8 mouse cellular contexts compared by ENCODE assay signal in genomic region chr11:111064751-111065527, GRCm38 (mm10). TPM values are rescaled to one million over a fixed set of nuclear protein-coding genes. Genes with fewer than 3 reads are reported as not detected.
A peak's percentile ranks its signal among the peaks of the same experiment; 100 is the strongest.
DNase-seq lines count a peak whose midpoint lies in the region; ATAC-seq and TF ChIP-seq lines count a peak whose summit lies in the region.

No protein-coding gene starts in this region.

- H3K27me3 ChIP-seq in embryonic facial prominence, embryonic 13.5 days: no peaks in the 10 kb centered on the region; the same call in 1 of the 2 replicates
- H3K27me3 ChIP-seq in heart, embryonic 12.5 days (replicated peaks): no peaks in the 10 kb centered on the region
- no peaks in the 10 kb centered on the region for H3K27me3 ChIP-seq in kidney, postnatal 0 days (ENCODE audit: insufficient read depth, low read length)
- H3K27me3 ChIP-seq in liver, embryonic 14.5 days (ENCODE audit: control insufficient read depth, insufficient read depth, low read length): peaks cover 18% of the 10 kb centered on the region

- ATAC-seq in embryonic facial prominence, embryonic 13.5 days (ENCODE audit: insufficient number of reproducible peaks, insufficient read depth, low FRiP score, low TSS enrichment, low read depth): no peak
- ATAC-seq in heart, embryonic 12.5 days (ENCODE audit: insufficient number of reproducible peaks, low FRiP score): no peak
- ATAC-seq in kidney, postnatal 0 days (replicated peaks; ENCODE audit: low FRiP score, low read depth): no peak
- ATAC-seq in liver, embryonic 14.5 days (ENCODE audit: insufficient read depth): no peak

- peak; percentile 75 for TF ChIP-seq CTCF in kidney, postnatal 0 days (IDR thresholded peaks at IDR 0.05; ENCODE audit: low read depth)
- TF ChIP-seq CTCF in liver, embryonic 14.5 days (IDR thresholded peaks at IDR 0.05; ENCODE audit: low read depth): peak; percentile 53

- DNase-seq in spleen, adult 18-20 months: peak; percentile 4 to 33
- no peak for DNase-seq in spleen, adult 12 weeks (ENCODE audit: low spot score)
- DNase-seq in kidney, postnatal 0 days (ENCODE audit: low spot score): peak; percentile 77
- peak in 1 of 3 experiments; percentile 17 for DNase-seq in liver, embryonic 14.5 days (ENCODE audit: low read depth in 3 of 3, low spot score in 3 of 3)
- DNase-seq in neural tube, embryonic 10.5 days (ENCODE audit: extremely low spot score, low spot score): peak; percentile 45
- DNase-seq in testis, postnatal 14 days (ENCODE audit: low spot score): peak; percentile 9

- no peaks in the 10 kb centered on the region for H3K36me3 ChIP-seq in embryonic facial prominence, embryonic 13.5 days
- no peaks in the 10 kb centered on the region for H3K36me3 ChIP-seq in heart, embryonic 12.5 days
- H3K36me3 ChIP-seq in kidney, postnatal 0 days (ENCODE audit: insufficient read depth, low read length): no peaks in the 10 kb centered on the region
- no peaks in the 10 kb centered on the region for H3K36me3 ChIP-seq in liver, embryonic 14.5 days (replicated peaks; ENCODE audit: control insufficient read depth, insufficient read depth, low read depth)

- WGBS in embryonic facial prominence, embryonic 13.5 days: under 1% methylated on average over 25 of the region's 25 CpGs
- under 1% methylated on average over 25 of the region's 25 CpGs for WGBS in heart, embryonic 12.5 days
- under 1% methylated on average over 25 of the region's 25 CpGs for WGBS in kidney, postnatal 0 days
- under 1% methylated on average over 25 of the region's 25 CpGs for WGBS in liver, embryonic 14.5 days (ENCODE audit: insufficient replicate concordance)

- peak overlapping the region; percentile 91 for H3K4me2 ChIP-seq in embryonic facial prominence, embryonic 13.5 days
- peak overlapping the region; percentile 96 for H3K4me2 ChIP-seq in heart, embryonic 12.5 days
- peak overlapping the region; percentile 97 for H3K4me2 ChIP-seq in kidney, postnatal 0 days (ENCODE audit: low read length)
- peak overlapping the region; percentile 70 for H3K4me2 ChIP-seq in liver, embryonic 14.5 days (ENCODE audit: low read depth)

- peak overlapping the region; percentile 55 for H3K4me3 ChIP-seq in embryonic facial prominence, embryonic 13.5 days
- peak overlapping the region; percentile 78 for H3K4me3 ChIP-seq in heart, embryonic 12.5 days
- peak overlapping the region; percentile 68 for H3K4me3 ChIP-seq in kidney, postnatal 0 days (replicated peaks; ENCODE audit: low read depth, low read length)
- H3K4me3 ChIP-seq in liver, embryonic 14.5 days (ENCODE audit: insufficient read depth in 1 of 2, low read depth in 2 of 2, low read length in 2 of 2): peak overlapping the region; percentile 55 to 67

- no peaks in the 10 kb centered on the region for H3K9me3 ChIP-seq in embryonic facial prominence, embryonic 13.5 days
- H3K9me3 ChIP-seq in heart, embryonic 12.5 days (replicated peaks): no peaks in the 10 kb centered on the region
- no peaks in the 10 kb centered on the region for H3K9me3 ChIP-seq in kidney, postnatal 0 days (replicated peaks; ENCODE audit: low read length)
- no peaks in the 10 kb centered on the region for H3K9me3 ChIP-seq in liver, embryonic 14.5 days (ENCODE audit: control insufficient read depth, low read length)

- TF ChIP-seq EP300 in liver, embryonic 14.5 days (IDR thresholded peaks at IDR 0.05; ENCODE audit: low read depth): no peak

- H3K4me1 ChIP-seq in embryonic facial prominence, embryonic 13.5 days: peaks cover 20% of the 10 kb centered on the region
- peaks cover 10% of the 10 kb centered on the region for H3K4me1 ChIP-seq in heart, embryonic 12.5 days (replicated peaks)
- H3K4me1 ChIP-seq in kidney, postnatal 0 days (replicated peaks; ENCODE audit: insufficient read depth, low read length): no peaks in the 10 kb centered on the region; the same call in 1 of the 2 replicates
- peaks cover 0 to 4% of the 10 kb centered on the region in 2 experiments; a peak in 1 of 4 replicates for H3K4me1 ChIP-seq in liver, embryonic 14.5 days (replicated peaks; ENCODE audit: control insufficient read depth in 2 of 2, insufficient read depth in 2 of 2, low read length in 1 of 2)

- peak overlapping the region; percentile 72 for H3K9ac ChIP-seq in embryonic facial prominence, embryonic 13.5 days
- H3K9ac ChIP-seq in heart, embryonic 12.5 days: peak overlapping the region; percentile 84
- 0 out of 2 replicates have a peak overlapping the region, but pooled peaks have one; percentile 38 for H3K9ac ChIP-seq in kidney, postnatal 0 days (ENCODE audit: low read depth, low read length)
- no peak overlapping the region; the same call in 1 of the 2 replicates for H3K9ac ChIP-seq in liver, embryonic 14.5 days (replicated peaks)

- H3K27ac ChIP-seq in embryonic facial prominence, embryonic 13.5 days: peak overlapping the region; percentile 72
- peak overlapping the region; percentile 78 for H3K27ac ChIP-seq in heart, embryonic 12.5 days (ENCODE audit: poor library complexity, severe bottlenecking)
- peak overlapping the region; percentile 50; the same call in 1 of the 2 replicates for H3K27ac ChIP-seq in kidney, postnatal 0 days
- H3K27ac ChIP-seq in liver, embryonic 14.5 days: no peak overlapping the region

RNA-seq across cellular contexts. Expression of gene Kcnj2, which starts 1.0 kb away (rescaled TPM):
- polyA plus RNA-seq in embryonic facial prominence, embryonic 13.5 days (2015; fragmentation: Nextera tagmentation; extraction: Ambion mirVana): 5.0 and 5.4 TPM in 2 replicates
- polyA plus RNA-seq in heart, embryonic 12.5 days (2016; fragmentation: Nextera tagmentation; extraction: Ambion mirVana): 4.5 and 4.6 TPM in 2 replicates
- 0.60 and 0.68 TPM in 2 replicates for polyA plus RNA-seq in kidney, postnatal 0 days (2015; fragmentation: Nextera tagmentation; extraction: Ambion mirVana)
- polyA plus RNA-seq in liver, embryonic 14.5 days (2012; rRNA removed): 0.28 and 0.30 TPM in 2 replicates
- polyA plus RNA-seq in liver, embryonic 14.5 days (2014; fragmentation: Nextera tagmentation; extraction: Ambion mirVana): 0.09 and 0.10 TPM in 2 replicates
